Mouse (Mus musculus) layer of hippocampus, postnatal 10 days (tissue): ENCODE data around the gene Chac1. TPM values are rescaled to one million over a fixed set of nuclear protein-coding genes. Genes with fewer than 3 reads are reported as not detected.

ENCODE experiments used
- DNase-seq, 2 experiments: peaks; one replicate each; pipeline ENCODE4 v3.0.0; 2021; ENCODE audit warnings: low spot score in 2 of 2
- long read RNA-seq: library from polyadenylated mRNA; stranded (forward); transcript quantifications from one replicate; pipeline ENCODE4 v2.0.0, GENCODE M21; 2023
- total RNA-seq, 2 experiments: library from RNA; stranded (reverse); gene quantifications; 2 replicates each; pipeline ENCODE4 v1.2.3; 2021

Gene Chac1
- total RNA-seq, result 1 to 10 TPM; 7.6 to 7.8 TPM
- long read RNA-seq, transcript Chac1-201 (3 exons, 1,637 nt), result major isoform, 13 of 16 reads
- long read RNA-seq, partial matches to known transcripts, result 2 of 16 reads
- long read RNA-seq, other reads (novel, unspliced or antisense), result 1 of 16 reads

DNA sequence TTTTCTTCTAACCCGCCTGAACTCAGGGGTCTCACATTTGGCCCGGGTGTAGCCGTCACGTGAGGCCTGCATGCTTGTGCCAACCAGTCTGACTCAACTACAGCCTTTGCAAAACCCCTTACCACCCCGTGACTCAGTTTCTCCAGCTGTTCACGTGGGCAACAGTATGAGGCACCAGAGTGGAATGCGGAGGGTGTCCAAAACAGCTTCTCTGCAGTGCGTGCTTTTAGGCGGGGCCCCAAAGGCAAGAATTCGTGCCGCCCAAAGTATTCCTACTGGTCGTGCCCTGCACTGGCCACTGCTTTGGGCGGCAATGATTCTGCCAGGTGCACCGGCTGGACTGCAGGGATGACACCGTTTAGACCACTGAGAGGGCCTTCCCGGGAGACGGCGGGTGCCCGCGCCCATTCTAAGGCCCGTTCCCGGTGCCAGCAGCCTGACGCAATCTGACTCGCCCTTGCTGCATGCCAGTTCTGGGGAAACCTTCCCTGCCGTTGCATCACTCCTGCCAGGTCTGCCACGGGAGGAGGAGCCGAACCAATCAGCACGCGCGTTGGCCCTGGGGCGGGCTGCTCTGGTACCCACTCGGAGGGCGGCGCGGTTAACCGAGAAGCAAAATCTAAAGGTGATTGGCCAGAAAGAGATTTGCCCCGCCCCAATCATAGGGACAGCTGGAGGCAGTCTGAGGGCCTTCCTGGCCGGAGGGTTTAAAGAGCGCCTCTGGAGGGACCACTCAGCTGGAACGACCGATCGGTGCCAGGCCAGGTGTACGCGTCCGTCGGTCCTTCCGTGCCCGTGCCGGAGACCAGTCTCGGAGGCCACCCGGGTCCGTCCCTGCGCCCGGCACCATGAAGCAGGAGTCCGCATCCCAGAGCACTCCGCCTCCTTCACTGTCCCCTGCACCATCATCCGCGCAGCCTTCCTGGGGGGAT lies at the start of gene Chac1:
Chac1 (plus strand) TSS at position 675 of the 932 bp plus-strand sequence.
- DNase-seq, result peak; percentile 87 to 93

DNA sequence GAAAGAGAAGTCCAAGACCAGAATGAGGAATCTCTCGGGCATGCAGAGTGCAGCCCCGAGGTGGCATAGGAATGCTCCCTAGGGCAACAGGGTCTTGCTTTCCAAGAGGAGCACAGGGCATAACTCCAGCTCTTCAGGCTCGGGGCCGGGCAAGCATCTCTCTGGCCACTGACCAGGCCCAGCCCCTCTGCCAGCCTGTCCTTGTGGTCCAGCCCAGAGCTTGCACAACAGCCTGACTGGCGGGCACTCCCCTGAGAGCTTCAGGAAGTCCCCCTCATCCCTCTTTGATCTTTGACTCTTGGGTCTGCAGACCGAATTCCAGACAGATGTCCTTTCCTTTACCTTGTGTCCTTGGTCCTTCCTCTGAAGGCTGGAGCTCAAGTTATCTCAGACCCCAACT lies 48.2 kb upstream of the Chac1 start:
- DNase-seq, result no peak

DNA sequence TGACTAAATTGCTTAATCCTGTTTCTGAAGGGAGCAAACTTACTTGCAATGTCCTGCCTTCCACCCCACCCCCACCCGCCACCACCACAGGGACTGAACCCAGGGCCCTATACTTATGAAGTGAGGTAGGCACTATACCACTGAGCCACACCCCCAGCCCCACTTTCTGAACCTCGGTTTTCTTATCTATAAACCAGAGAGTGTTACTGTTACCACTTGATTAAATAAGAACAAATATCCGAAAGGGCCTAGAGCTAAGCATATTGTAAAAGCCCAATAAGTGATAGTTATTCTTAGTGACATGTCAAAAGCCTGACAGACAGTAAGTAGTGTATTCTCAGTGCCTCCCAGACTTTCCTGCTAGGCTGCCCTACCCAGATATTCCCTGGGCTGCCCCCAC lies 46.6 kb upstream of the Chac1 start:
- DNase-seq, result no peak

DNA sequence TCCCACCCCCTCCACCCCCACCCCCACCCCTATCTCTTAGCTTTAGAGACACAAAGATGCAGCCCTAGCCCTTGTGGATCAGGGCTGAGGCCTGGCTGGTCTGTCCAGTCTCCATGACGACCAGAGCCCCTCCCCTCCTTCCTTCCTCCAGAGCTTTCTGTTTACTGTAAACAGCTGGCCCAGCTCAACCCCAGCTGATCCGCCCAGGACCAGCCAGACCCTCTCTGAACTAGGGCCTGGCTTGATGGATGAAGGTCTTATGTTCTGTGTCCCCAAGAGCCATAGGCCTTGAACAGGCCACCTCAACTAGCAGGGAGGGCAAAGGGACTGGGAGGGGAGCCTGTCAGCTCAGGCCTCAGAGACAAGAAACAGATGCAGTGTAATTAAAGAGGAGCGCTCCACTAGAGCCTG lies 46.2 kb upstream of the Chac1 start:
- DNase-seq, result no peak

DNA sequence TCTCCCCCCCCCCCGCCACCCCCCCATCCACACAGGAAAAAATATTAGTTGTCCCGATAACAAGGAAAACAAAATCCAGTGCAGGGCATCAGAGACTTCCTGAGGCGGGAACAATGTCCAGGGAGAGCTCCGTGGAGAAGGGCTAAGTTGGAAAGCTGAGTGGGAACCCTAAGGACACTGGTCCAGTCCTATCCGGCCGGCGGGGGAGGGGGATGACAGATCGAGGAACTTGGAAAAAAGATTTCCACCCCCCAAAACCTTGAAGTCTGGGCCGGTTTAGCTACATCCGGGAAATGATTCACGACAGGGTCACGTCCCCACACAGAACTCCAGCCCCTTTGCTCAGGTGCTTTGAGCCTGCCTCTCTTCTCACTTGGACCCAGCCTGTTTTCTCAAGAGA lies 39.5 kb upstream of the Chac1 start:
- DNase-seq, result no peak

DNA sequence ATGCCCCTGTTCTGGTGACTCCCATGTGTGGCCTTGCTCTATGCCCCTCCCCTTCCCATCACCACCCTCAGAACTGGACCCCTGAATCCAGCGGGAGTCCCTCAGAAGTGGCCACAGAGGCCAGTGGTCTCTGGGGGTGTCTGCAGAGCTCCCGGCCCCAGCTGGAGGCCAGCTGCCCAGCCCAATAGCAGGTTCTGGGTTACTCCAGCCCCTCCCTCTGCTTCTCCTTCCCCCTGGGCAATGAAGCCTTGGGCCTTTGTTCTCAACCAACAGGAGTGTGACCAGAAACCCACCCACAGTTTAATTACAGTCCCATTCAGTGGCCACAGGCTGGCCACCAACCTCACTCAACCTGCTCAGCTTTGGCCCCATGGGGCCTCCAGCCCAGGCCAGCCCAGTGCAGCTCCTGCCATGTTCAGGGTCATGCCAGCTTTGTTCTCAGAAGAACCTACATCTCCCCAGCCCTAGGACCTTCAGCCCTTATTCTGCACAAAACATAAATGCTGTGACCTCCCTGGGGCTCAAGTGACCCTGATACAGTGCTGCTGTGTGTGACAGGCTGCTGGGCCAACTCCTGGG lies 38.6 kb upstream of the Chac1 start:
- DNase-seq, result no peak

DNA sequence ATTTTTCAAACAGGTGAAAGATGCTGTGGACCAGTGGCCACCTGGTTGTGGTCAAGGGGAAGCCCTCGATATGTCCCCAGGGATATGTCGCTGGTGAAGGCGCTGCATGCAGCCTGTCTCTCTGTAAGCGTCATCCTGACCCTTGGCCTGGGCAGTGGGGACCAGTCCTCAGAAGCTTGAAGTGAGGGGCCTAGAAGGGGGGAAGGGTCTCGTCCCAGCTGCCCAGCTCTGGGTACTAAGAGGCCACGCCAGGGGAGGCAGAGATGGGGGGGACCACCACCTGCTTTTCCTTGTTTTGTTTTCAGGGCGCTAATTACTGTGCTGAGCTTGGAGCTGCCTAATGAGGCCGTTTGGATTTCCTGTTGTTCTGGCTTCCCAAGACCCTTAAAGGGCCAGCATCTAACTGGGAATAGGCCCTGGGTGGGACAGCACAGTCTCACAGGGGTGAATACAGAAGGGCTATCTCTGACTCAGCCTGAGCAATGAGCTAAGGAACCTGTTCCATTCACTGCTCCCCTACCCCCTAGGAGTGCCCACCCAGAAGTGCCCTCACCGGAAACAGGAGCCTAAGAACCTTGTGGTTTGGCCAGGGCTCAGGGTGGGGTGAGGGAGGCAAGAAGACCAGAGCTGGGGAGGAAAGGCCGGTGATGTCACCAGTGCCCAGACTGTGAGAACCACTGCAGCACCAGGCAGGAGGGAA lies 37.1 kb upstream of the Chac1 start:
- DNase-seq, result no peak

DNA sequence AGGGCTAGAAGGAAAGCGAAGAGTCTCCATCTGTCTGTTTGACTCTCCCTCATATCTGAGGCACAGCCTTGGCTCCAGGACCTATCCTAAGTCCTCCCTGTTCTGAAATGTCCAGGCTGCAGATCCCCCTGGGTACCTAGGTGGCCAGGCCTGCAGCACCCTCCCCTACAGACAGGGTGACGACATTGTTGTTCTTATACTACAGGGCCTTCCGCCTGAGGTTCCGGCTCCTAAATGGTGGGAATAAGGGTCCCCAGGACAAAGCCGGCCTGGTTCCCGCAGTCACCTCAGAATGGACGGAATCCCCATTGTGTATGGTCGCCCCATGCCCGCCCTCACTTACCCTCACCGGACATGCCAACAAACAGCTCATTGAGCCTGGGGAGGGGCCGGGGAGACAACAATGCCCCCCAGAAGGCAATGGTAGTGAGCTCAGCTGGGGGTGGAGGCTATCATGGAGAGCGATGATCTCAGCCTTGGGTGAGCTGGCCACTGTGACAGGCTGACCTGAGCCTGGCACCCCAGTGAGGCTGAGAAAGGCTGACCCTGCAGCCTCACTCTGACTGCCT lies 36.2 kb upstream of the Chac1 start:
- DNase-seq, result no peak

DNA sequence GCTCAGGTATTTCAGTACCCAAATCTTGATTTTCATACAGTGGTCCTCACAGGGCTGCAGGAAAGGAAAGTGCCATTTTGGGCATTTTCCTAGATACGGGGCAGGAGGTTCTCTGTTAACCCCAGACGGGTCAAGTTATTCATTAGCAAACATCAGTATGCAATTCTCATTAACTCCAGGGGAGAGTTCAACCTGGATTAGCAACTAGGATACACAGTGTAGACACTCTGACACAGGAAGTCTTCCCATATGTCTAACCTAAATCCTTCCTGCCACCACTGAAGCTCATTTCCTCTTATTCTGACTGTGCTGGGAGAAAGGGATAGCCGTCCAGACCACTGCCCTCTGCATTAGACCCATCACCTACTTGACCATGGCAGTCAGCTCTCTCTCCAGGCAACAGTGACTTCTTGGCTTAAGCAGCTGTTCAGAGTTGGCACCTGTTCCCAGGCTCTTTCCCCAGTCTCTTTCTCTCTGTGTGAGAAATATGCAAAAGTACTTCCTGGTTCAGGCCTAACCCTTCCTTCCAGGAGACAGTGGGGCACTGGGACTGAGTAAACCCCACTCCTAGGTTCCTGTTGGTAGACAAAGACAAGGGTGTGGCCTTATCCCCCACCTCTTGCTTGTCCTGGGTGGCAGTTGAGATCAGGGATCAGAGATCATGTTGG lies 32.9 kb upstream of the Chac1 start:
- no peak for DNase-seq

DNA sequence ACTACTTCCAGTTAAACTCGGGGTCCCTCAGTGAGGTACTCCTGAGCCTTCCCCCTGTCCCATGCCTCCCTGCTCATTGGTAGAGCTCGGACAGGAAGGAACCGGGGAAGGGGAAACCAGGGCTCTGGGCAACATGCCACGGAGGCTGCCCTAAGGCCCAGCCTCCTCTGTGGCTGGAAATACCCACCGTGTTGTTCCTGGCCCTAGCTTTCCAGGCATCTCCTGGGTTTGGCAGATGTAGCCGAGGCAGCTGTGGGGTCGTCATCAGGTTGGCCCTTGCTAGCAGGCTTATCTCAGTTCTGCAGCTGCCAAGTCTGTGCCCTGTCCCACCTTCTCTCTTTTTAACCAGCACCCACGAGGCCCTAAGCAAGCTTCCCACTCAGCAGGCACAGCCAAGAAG lies 30.5 kb upstream of the Chac1 start:
- DNase-seq, result no peak

DNA sequence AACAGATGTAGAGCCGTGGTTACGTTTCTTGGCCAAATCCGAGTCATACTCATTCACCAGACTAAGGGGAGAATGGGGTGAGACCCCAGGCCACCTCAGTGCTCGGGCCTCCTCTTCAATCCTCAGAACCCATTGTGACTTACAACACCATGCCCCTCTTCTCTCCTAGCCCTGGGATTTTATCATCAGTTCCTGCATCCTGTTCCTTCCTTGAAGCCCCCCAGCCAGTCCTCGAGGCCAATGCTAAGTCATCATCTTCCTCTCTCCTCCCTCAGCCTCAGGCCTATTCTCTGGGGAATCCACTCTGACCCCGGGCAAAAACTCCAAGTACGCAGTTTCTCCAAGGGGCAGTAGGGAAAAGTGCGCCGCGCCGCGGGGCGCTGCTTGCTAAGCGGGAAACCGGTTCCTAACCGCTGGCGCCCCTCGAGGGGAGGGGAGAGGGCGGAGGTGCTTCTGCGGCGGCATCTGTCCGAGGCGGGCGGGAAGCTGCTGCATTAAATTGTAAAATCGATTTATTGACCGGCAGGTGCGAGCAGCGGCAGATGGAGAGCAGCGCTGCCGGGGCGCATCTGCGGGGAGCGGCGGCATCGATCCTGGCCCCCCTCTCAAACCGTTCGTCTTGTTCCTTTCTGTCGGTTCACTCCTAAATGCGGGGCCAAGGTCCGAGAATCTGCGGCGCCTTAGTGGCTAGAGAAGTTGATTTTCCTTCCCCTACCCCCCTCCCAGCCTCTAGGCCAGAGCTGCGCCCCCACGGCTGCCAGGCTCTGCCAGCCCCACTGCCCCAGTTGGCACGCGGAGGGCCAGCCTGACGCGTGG lies 29.1 kb upstream of the Chac1 start:
- DNase-seq, result peak in 1 of 2 experiments; percentile 36

DNA sequence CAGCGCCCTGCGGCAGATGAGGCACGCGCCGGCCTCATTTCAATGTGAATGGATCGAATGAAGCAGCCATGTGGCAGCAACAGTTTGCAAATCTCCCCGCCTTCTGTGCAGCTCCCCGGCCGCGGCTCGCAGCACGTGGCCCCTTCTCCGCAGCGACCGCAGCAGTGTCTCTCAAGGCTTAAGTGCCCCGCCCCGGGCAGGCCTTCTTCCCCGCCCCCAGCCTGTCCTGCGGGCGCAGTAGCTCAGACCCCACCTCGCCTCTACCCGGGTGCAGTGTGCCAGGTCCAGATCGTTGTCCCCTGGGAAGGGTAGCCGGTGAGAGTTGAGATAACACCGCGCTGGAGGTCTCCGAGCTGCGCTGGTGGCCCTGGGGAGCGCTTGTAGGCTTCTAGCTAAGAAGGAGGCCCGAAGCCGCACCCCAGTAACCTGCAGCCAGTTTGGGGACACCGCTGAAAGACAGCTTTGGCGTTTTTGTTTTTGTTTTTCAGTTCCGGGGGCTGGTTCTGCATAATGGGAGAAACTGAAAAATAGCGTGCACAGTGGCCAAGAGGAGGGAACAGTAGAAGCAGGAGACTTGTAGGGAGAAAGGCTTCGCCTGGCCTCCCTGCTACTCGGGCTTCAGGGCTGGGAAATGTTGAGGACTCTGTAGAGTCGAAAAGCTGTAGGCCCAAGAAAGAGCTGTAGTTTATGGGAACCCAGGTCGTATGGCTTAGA lies 28.3 kb upstream of the Chac1 start:
- peak; percentile 75 to 83 for DNase-seq

DNA sequence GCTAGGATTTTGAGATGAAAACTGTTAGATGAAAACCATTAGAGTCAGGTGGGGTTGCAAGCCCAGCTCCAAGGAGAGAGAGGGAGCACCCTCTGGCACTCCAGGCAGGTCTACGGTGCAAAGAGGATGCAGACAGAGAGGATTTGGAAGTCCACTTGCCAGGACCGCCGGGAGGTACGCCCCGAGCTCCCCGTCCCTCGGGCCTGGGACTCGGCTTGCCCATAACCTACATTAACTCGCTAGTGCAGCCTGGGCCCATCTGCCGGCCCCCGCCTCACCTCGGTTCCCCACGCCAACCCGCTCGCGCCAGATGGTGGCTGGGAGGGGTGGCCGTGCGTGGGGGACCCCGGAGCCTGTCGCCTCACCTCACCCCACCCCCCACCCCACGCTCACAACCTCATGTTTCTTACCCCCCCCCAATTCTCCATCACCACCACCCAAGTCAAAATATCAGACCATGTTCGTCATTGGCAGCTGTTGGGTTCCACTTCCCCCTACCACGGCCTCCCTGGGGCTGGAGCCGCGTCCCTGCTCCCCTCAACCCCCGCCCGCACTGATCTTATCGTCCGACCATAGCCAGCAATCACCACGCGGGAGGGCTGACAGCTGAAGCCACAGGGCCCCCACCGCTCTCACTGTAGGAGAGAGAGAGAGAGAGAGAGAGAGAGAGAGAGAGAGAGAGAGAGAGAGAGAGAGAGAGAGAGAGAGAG lies 27.0 kb upstream of the Chac1 start:
- no peak for DNase-seq

DNA sequence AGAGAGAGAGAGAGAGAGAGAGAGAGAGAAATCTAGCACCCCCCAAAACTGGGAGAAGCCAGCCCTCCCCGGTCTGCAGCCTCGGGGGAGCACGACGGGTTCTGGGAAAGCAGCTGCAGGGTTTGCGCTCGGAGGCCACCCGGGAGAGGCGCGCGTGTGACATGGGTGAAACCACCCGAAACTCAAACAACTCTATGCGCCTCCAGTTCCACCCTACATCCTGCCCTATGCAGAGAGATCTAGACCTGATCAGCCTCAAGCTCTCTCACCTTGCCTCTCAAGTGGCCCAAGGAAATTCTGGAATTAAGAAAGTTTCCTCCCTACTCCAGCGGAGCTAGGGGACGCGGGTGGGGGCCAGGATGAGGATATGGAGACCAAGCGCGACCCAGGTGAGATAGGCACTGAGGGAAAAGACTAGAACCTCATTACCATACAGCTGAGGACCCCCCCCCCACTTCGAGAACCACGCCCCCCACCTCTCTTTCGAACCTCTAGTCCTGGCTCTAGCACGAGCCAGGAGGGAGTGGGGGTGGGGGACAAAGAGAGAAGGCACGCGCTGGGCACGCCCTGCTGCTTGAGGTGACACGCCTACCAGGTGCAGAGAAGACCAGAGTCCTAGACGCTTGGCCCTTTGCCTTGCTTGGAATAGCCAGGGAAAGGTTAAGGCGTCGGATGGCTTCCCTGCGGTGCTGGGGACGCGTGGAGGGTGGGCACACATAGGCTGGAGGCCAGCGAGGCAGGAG lies 26.3 kb upstream of the Chac1 start:
- DNase-seq, result no peak

DNA sequence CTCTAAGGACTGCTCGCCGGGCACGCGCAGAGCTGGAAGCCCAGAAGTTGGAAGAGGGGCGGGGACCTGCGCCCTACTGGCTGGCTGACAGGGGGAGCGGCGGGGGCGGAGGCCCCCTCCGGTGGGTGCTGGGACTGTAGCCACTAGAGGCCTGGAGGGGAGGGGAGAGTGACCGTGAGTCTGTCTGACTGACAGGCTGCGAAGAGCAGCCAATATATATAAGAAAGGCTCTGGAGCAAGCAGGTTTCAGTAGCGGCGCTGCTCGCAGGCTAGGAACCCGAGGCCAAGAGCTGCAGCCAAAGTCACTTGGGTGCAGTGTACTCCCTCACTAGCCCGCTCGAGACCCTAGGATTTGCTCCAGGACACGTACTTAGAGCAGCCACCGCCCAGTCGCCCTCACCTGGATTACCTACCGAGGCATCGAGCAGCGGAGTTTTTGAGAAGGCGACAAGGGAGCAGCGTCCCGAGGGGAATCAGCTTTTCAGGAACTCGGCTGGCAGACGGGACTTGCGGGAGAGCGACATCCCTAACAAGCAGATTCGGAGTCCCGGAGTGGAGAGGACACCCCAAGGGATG lies 25.4 kb upstream of the Chac1 start, which contains the start of gene Dll4:
Dll4 (plus strand) TSS at position 217 of the 576 bp plus-strand sequence.
- peak in 1 of 2 experiments; percentile 47 for DNase-seq

DNA sequence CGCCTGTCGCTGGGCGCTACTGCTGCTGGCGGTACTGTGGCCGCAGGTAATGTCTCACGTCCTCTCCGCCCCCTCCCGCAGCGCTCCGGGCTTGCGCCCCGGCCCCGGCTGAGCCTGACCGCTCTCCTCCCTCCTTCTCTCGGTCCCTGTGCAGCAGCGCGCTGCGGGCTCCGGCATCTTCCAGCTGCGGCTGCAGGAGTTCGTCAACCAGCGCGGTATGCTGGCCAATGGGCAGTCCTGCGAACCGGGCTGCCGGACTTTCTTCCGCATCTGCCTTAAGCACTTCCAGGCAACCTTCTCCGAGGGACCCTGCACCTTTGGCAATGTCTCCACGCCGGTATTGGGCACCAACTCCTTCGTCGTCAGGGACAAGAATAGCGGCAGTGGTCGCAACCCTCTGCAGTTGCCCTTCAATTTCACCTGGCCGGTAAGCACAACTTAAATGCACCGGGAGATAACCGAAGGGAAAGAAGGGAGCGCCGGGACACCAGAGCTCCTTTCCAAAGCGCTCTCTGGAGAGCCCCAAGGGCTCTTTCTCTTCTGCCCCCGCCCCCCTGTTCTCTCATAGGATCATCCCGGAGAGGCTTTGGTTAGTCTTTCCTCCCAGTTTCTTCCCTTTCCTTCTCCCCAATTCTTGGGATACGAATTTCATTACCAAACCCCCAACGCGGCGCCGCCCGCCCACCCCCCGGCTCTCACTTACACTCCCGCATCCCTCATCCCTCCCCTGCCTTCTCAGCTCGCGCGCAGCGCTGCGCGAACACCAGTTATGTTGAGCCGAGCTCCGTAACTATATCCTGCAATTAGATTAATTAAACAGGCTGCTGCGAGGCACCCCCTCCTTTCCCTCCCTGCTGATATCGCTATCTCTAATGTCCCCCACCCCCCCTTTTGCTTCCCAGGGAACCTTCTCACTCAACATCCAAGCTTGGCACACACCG lies 24.6 kb upstream of the Chac1 start:
- DNase-seq, result no peak
